Mouse (Mus musculus): Measurements from ENCODE around the gene Cgas.
"Not testable (repeated sequence)": the region's sequence is repeated elsewhere in the genome, so short reads cannot be mapped to it uniquely, and the experiment has no call there.

Cgas gene

DNA sequence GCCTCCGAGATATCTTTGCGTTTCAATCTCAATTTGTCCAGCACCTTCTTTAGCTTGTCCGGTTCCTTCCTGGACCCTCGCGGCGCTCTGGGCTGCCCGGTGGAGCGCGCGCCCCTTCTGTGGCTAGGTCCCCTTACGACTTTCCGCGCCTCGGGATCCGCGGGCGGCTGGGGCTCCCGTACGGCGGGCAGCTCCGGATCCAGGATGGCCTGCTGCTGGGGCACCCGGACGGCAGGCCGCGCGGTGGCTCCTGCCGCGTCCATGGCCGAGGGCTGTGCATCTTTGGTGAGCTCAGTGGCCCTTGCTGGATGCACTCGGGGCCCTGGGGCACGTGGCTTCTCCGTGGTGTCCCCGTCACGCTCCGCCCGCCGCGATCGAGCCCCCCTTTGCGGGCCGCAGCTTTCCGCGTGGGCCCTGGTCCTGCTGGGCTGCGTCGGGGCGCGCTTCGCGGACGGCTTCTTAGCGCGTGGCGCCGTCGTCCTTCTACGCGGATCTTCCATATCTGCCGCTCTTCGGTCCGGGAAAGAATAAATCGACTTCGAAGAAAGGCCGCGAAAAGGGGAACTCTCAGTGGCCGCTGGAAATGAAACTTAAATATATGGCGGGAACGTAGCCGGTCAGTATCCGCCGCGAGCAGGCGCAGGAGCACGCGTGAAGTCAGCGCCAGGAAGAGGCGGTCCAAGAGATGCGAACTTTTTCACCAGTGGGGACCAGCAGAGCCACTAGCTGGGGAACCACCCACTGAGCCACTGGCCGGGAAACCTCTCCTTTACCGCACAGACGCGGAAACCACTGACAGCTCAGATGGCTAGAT lies at the start of gene Cgas:
Gene Cgas (minus strand): TSS at position 659 of the 814 bp plus-strand sequence.
- no peak for DNase-seq

DNA sequence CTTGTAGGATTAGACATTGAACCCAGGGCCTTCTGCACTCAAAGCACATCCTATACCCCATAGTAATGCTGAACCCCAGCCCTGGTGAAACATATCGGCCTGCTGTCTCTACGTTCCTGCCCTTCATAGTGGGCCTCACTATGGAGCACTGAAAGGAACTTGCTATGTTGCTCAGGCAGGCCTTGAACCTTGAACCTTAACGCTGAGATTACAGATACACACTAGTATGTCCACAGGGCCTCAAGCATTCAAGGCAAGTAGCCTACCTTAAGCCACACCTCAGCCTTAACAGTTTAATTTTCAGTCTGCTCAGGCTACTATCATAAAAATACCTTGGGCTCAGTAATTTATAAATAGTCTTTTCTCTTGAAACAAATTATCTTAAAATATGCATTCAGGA lies 49.2 kb upstream of the Cgas start:
- no peak for DNase-seq

DNA sequence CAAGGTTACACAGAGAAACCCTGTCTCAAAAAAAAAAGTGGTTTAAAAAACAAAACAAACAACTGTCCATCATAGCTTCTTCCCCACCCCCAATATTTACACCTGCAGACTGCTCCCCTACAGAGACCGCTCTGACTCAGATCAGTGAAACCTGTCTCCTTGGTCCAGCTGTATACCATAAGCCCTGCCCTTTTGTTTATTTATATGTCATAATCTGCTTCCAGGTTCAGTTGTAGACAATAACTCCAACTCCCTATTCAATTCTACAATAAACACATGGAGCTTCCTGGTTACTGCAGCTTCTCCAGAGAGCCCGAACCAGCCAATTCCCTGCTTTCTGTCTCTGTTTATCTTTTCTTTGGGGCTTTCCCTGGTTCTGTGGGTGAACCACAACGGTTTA lies 48.1 kb upstream of the Cgas start:
- DNase-seq = no peak

DNA sequence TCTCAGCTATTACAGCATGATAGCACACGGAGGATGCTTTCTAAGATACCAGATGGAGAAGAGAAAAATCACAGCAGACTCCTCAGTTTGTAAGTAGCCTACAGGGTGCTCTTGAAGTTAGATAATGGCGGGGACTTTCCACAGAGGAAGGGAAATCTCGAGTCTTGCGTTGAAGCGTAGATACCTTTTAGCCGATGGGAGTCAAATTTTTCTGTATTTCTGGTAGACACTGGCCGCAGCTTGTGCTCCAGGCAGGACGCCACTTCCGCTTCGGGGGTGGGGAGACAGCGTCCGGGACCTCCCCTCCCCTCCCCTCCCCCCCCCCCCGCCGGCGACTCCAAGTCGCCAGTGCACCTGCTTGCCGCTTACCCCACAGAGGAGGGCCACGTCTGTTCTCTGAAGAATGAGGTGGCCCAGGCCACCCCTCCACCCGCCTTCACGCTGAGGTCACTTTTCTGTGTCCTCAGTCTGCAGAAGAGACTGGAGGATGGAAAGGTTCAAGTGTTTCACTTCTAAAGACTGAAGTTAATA lies 45.9 kb upstream of the Cgas start, which contains the start of gene Eef1a1:
Gene Eef1a1 (minus strand): TSS at position 262 of the 531 bp plus-strand sequence.
- DNase-seq = peak; percentile 40

DNA sequence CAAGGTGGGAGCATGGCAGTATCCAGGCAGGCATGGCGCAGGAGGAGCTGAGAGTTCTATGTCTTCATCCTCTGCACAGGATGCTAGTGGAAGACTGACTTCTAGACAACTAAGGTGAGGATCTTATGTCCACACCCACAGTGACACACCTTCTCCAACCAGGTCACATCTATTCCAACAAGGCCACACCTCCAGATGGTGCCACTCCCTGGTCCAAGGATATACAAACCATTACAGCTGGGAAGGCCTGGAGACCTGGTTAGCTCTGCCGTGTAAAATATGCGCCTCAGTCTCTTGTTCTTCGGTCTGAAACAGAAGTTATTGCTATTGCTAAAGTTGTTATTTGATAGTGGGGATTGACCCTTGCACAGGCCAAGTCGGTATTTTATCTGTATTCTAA lies 45.0 kb upstream of the Cgas start:
- DNase-seq = not testable (repeated sequence)

DNA sequence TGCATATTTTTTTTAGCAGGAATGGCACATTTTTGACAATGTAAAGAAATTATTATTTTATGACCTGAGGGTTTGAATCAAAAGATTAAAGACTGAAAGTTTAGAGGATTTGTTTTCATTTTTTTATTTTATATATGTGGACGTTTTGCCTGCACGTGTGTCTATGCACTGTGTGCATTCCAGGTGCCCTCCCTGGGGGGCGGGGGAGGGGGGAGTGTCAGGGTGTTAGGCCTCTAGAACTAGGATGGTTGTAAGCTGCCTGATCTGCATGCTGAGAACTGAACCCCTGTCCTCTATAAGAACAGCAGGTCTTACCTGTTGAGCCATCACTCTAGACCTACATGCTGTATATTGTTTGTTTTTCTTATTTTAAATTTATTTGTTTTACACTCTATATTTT lies 41.6 kb upstream of the Cgas start:
- DNase-seq = no peak

DNA sequence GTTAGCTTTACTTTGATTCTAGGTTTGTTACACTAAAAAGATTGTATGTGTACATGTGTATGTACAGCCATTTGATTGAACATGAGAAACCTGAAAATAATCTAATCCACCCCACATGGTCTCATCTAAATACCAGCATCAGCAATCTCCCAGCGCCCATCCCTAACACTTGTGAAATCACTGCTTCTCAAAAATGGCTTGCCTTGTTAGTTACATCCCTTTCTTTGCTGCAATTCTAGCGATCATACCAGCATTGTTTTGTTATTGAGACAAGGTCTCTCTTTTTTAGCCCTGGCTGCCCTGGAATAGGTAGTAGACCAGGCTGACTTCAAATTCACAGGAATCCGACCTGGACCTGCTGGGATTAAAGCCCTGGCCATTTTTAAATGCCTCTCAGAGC lies 39.3 kb upstream of the Cgas start:
- no peak for DNase-seq

DNA sequence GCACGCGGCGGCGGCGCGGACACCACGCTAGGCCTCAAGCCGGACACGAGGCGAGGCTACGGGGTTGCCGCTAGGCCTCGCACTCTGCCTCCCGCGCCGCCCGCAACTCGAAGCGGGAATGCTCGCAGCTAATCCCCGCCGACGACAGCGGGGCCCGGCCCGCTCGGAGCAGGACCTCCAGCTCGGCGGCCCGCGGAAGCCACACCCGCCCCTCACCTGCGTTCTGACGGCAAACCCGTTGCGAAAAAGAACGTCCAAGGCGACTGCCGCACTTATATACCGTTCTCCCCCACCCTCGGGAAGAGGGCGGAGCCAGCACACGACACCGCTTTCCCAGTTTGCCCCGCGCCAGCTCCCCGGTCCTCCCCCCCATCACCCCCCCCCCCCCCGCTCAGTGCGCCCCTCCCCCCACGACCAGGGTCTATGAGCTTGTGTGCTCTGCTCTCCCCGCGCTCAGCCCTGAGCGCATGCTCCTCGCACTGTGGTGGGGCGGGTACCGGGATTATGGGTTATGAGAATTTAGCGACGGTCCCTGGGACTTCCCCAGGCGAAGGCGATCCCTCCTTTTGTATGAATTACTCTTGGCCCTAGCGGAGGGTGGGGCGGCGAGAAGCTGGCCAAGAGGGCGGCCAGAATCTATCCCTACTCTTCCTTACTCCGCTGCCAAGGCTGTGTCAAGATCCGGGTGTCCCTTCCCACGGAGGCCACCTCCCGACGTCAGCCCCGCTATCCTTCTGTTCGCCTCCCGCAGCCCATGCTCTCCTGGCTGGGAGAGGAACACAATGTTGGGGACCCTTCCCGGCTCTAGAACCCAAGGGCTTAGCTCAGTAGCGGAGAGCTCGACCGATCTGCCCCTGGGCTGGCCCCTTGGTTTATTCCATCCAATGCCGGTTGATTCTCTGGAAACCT lies 38.6 kb upstream of the Cgas start:
- peak; percentile 94 for DNase-seq

DNA sequence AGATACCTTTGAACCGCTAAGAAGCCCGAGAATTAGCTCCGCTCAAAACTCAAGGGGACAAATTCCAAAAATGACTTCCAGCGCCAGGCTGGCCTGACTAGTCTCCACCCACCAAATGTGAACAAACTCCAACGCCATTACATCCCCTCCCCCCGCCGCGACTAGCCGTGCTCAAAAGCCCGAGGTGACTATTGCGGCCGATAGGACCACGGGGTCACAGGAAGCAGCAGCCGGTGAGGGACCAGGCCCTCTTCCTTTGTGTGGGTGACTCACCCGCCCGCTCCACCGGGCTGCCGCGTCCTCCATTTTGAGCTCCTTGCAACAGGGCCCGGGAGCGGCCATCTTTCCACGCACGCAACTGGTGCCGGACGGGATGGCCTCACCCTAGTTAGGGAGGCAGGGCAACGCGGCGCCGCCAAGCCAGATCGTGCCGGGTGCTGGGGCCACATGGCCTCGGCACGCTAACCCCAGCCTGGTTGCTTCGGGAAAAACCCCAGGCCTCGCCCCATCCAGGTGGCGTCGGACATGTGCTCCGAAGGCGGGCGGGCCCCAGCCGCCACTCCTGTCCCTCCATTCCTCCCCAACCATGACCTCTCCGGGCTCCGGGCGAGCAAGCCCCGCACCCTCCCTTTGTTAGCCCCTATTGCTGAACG lies 37.8 kb upstream of the Cgas start:
- DNase-seq = peak; percentile 70

DNA sequence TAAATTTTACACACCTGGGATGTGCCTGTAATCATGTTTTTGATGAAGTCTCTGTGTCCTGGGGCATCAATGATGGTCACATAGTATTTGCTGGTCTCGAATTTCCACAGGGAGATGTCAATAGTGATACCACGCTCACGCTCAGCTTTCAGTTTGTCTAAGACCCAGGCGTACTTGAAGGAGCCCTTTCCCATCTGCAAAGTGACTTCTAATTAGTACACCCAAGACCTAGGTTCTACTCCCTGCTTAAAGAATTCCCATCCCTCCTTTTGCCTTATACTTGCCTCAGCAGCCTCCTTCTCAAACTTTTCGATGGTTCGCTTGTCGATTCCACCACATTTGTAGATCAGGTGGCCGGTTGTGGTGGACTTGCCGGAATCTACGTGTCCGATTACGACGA lies 37.2 kb upstream of the Cgas start:
- DNase-seq = not testable (repeated sequence)

DNA sequence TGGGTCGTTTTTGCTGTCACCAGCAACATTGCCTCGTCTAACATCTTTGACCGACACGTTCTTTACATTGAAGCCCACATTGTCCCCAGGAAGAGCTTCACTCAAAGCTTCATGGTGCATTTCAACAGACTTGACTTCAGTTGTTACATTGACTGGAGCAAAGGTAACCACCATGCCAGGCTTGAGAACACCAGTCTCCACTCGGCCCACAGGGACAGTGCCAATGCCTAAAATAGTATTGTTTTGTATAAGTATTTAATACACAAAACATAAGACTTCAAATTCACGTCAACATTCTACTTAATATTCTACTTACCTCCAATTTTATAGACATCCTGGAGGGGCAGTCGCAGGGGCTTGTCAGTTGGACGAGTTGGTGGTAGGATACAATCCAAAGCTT lies 36.3 kb upstream of the Cgas start:
- DNase-seq = not testable (repeated sequence)

DNA sequence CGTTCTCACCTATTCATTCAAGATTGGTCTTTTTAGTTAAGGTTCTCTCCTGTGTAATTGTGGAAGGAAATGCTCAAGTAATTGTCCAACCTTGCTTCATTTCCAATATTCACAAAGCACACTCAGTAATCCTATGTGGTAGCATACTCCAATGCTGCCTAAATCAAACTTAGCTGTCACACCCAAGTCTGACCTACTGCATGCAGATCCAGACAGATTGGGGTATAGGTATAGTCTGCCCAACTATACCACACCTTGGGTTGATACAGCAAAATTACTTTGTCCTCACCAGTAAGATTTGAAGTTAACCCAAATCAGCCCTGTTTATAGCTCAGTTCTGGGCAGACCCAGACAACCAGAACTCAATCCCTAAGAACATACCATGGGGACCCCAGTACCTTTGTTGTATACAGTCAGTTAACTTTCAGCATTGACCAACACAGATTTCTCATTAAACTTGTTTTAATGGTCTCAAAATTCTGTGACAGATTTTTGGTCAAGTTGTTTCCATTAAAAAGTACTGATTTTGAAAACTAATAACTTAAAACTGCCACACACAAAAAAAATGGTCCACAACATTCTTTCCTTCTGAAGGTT lies 35.1 kb upstream of the Cgas start:
- DNase-seq = not testable (repeated sequence)

DNA sequence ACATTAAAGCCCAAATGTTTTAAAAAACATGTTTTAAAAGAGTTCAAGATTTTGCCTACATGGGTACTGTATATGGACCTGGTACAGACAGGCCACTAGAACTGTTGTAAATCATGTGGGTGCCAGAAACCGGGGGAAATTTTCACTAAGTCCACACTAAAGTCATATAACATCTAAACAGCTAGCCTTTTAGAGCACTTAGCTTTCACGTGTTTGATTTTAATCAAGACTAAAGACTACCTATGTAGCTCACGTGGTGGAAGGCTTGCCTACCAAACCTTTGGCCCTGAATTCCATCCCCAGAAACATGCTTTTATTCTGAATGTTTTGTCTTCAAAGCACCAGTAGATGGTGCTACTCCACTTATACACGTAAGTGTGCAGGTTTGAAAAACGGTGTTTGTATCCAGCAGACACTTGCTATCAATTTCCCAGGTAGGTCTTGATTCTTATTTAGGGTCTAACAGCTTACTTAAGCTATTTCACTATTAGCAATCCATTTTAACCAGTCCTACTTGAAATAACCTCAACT lies 34.0 kb upstream of the Cgas start:
- no peak for DNase-seq

DNA sequence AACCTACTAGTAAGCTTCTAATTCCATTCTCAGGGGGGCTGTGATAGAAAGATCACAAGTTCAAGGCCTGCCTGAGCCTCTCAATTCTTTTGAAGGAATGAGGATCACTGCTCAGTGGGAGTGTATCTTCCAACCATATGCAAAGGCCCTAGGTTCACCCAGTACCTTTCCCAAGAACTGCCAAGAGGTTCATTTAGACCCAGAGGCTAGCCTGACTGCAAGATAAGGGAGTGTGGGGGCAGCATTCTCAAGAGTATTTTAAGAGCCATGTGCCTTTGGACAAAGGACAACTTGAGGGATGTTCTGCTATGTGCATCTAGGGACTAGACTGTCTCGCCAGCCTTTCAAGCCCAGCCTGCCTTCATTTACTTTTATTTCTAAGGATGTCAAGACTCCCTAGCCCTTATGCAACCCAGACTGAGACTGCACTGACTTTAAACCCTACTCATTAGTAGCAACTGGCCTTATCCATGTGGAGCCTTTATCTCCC lies 33.5 kb upstream of the Cgas start:
- no peak for DNase-seq

DNA sequence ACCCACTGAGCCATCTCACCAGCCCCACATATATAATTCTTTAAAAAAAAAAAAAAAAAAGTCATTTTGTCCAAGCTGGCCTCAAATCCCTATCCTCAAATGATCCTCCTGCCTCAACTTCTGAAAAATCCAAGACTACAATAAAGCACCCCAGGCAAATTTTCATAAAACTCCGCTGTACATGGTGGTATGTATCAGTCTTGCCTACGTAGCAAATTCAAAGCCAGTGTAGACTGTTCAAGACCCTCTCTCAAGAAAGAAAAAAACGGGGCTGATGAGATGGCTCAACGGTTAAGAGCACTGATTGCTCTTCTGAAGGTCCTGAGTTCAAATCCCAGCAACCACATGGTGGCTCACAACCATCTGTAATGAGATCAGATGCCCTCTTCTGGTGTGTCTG lies 32.8 kb upstream of the Cgas start:
- DNase-seq = no peak

DNA sequence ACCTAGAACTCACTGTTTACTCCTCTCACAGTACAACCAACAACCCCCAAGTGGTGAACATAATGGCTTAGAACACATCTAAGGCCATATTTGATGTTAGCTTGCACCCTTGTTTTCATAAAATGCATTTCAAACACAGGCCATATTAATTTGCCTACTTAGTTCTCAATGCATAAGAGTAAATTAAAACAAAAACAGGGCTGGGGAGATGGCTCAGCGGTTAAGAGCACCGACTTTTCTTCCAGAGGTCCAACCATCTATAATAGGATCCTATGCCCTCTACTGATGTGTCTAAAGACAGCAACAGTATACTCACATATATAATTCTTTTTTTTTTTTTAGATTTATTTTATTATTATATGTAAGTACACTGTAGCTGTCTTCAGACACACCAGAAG lies 32.3 kb upstream of the Cgas start:
- DNase-seq = no peak

DNA sequence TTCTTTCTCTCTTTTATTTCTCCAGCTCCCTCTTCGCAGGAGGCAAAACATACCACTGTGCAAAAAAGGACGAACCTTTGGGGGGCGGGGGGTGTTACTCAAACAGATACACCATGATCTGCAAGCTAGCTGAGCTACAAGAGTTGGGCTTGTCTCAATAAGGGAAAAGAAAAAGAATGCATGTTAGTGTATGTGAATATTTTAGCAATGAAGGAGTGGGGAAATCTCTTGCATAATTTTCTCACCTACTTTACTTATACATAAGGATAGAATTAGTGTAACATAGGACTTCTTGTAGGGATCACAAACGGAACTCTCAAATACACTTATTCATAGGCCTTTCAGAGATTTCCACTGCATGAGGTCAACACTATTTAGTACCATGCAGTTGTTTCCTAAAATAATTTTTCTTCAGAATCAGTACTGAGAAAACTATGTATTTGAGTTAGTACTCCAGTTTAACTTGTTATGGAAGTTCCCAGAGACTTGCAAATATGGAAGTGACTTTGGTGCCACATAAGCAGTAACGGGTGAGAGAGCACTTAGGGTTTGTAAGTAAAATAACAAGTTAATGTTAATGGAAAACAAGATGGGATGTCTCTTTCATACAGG lies 31.8 kb upstream of the Cgas start:
- no peak for DNase-seq

DNA sequence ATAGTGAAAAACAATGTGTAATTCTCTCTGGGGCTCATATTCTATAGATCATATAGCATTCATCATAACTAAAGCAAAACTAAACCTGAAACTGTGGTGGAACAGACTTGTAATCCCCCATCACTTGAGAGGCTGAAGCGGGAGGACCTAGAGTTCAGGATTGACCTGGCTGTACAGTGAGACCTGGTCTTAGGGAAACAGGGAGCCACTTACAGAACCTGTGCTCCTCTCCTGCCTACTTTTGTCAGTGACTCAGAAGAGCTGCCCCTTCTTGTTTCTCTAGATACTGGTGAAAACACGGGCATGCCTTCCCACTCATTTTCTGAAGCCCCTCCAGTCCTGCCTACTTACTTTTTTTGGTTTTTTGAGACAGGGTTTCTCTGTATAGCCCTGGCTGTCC lies 31.2 kb upstream of the Cgas start:
- no peak for DNase-seq

DNA sequence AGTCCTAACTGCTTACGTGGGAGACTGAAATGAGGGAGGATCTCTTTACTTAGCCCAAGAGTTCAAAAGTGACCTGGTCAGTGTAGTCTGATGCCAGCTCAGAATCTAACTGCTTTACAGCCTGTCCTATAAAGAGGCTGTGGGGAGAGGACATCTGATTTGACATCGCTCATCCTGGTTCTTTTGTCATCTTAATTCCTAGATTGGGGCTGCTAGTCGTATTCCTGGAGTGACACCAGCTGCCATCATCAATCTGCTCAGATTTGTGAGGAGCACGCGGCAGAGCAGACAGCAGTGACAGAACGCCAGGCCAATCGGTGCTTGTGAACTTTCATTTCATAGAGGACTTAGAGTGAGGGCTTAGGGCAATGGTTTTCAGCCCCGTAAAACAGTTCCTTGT lies 30.6 kb upstream of the Cgas start:
- DNase-seq = no peak

DNA sequence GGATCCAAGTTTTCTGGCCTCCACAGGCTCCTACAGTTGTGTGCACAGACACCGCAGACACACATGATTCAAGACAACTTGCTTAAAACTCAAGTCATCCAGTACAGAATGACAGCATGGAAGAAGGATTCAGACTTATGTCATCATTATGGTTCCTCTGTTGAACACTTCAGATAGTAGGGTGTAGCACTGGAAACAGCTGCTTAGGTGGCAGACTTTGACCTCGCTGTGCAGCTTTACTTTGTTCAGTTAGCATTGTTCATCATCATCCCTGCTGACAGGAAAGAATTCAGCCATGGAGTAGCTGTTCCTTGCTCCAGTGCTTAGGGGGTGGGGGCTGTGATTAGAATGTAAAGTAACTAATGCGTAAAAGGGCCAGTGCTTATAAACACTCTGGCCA lies 22.7 kb upstream of the Cgas start:
- DNase-seq = no peak

DNA sequence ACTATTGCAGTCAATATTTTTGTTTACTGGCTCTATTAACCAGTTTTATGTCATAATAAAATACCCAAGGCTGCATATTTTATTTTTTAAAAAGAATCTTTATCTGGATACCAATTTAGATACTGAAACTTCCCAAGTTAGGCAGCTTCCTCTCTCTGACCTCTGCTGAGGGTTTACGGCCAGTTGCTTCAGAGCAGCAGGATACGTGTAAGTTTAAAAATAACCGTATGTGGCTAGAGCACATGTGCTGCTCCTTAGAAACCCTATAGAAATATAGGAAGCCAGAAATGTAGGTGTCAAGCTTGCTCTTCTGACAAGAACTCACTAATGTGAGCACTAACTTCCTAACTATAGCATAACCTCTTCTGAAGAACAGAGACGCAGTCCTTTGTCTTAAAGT lies 20.3 kb upstream of the Cgas start:
- no peak for DNase-seq

DNA sequence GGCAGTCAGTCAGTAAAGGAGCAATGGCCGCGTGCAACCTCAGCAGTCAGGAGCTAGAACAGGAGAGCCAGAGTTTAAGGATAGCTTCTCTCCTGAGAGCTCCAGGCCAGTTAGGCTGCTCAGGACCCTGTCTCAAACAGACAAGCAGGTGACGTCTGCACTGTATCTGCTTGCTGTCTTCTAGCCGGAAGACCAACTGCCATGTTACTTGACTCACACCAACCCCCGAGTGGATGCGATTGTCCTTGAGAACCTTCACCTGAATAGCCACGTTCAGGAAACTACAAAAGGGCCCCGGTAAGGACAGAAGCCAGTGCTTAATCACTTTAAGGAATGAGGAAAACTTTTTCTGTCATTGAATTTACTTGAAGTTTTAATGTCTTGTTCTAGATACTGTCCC lies 14.0 kb upstream of the Cgas start:
- DNase-seq = no peak

Measured in cerebellum, adult 11 months (tissue).